Mouse (Mus musculus) left cerebral cortex, adult 2 months (tissue): ENCODE results near the gene Isyna1. TPM values are rescaled to one million over a fixed set of nuclear protein-coding genes. Genes with fewer than 3 reads are reported as not detected.
"Not testable (repeated sequence)": the region's sequence is repeated elsewhere in the genome, so short reads cannot be mapped to it uniquely, and the experiment has no call there.

Source experiments
- DNase-seq, 2 experiments: peaks; one replicate each; pipeline ENCODE4 v3.0.0; 2021 to 2022; ENCODE audit warnings: low spot score in 2 of 2, mixed read lengths in 1 of 2; ENCODE audit errors: extremely low spot score in 1 of 2
- H3K27ac ChIP-seq: fragments of 200-600 bp; 2 replicates; pipeline ENCODE4 v1.8.1; 2022
- H3K4me3 ChIP-seq: fragments of 200-600 bp; 2 replicates; pipeline ENCODE4 v1.8.1; 2022
- CTCF ChIP-seq: fragments of 200-600 bp; IDR thresholded peaks from 2 replicates; pipeline ENCODE4 v1.8.1; 2022; ENCODE audit warnings: antibody characterized with exemption, mild to moderate bottlenecking, moderate library complexity
- intact Hi-C: fragments of 180-260 bp; cut with DNase I; formaldehyde crosslinking; loops from one replicate; pipeline ENCODE4 v1.15.1; 2025
- total RNA-seq, 2 experiments: library from RNA; stranded (reverse); gene quantifications; 2 replicates each; pipeline ENCODE4 v1.2.3; 2021

Isyna1 gene
- total RNA-seq, 2 experiments from 2014 or later: 52.9 to 55.3 TPM

DNA sequence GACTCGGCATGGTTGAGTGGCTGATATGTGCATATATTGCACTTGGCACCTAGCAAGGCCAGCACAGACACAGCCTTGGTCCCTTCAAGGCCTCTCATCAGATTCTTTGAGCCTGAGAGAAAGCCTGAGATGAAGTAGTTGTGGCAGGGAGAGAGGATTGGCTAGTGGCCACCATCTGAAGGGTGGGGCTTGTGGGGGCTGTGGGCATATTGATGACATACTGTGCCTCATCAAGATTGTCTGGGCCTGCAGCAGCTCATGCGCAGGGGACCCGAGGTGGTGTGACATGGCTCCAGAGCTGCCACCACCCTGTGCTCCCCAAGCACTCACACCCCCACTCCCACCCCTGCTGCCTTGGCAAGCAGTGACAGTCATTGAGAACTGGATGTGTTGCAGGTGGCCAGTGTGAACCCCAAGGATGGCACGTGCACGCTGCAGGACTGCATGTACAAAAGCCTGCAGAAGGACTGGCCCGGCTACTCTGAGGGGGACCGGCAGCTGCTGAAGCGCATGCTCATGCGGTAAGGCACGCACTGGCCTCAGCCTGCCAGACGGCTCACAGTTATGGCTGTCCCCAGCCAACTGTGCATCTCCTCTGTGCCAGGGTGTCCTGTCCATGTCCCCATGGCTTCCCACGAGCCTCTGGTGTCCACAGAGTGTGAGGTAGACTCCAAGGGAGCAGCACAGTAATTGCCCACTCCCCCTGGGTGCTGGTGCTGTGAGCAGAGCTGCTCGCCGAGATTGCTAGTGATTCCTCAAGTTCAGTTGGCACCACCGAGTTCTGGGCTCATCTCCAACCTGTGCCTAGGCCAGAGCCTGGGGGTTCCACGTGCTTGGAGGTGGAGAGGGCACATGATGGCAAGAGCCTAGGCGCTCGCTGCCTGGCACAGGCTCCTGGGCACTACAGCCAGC lies 10.4 kb upstream of the Isyna1 start:
- H3K4me3 ChIP-seq: no peak overlapping the region
- intact Hi-C loops: no loop called here
- no peak for DNase-seq
- peak overlapping the region; percentile 59 for H3K27ac ChIP-seq
- no peak for TF ChIP-seq CTCF

GRCm38 (mm10) chr8:70584606-70585257 lies 9.4 kb upstream of the Isyna1 start:
- Histone ChIP-seq H3K4me3 (no peak overlapping the region), H3K27ac (peak overlapping the region; percentile 50)
- no peak for DNase-seq
- TF ChIP-seq CTCF: no peak
- intact Hi-C loops: loop anchor here (1.0 kb wide), 1 partner anchor 24 kb away; no protein-coding TSS in a partner anchor

- intact Hi-C loops: loop anchor here (1.0 kb wide), 1 partner anchor 25 kb away; no protein-coding TSS in a partner anchor
- Histone ChIP-seq H3K4me3 (no peak overlapping the region), H3K27ac (peak overlapping the region; percentile 50)
- TF ChIP-seq CTCF: peak; percentile 84
- peak in 1 of 2 experiments; percentile 63 for DNase-seq
Measured at GRCm38 (mm10) chr8:70585258-70585652, 8.9 kb upstream of the Isyna1 start.

DNA sequence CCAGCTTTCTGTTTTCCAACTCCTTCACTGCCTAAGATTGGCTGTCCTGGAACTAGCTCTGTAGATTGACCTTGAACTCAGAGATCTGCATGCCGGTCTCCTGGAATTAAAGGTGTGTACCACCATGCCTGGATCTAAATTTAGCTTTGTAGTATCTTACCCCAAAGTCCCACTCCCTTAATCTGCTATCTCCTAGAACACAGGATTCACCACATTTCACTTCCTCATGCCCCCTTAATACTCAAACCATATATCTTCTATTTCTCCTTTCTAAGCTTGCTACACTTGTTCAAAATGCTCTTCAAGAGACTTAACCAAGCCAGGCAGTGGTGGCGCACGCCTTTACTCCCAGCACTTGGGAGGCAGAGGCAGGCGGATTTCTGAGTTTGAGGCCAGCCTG lies 6.2 kb upstream of the Isyna1 start:
- H3K27ac ChIP-seq, H3K4me3 ChIP-seq, intact Hi-C loops, DNase-seq: not testable (repeated sequence)

GRCm38 (mm10) chr8:70591569-70591968 lies 2.6 kb upstream of the Isyna1 start:
- Histone ChIP-seq H3K4me3 (no peak overlapping the region), H3K27ac (peak overlapping the region; percentile 56)
- no peak for DNase-seq
- intact Hi-C loops: no loop called here
- no peak for TF ChIP-seq CTCF

DNA sequence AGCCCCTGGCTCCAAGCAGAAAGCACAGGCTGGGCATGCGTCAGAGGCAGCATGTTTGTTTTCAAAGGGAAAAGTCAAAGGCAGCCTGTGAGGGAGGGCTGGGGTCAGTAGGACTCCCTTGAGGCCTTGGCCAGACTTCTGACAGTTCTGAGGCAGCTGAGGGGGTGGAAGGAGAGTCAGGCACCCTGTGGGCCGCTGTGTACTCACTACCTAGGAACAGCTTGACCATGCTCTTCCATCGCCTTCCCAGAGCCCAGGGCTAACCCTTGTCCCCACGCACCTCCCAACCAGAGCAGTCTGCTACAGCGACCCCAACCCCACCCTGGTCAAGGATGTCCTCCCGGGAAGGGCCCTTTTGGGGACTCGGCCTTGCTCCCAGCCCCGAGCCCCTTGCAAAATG lies 1.0 kb upstream of the Isyna1 start:
- intact Hi-C loops: no loop called here
- Histone ChIP-seq H3K4me3 (no peak overlapping the region; the same call in 1 of the 2 replicates), H3K27ac (peak overlapping the region; percentile 56)
- DNase-seq: no peak
- TF ChIP-seq CTCF: no peak

DNA sequence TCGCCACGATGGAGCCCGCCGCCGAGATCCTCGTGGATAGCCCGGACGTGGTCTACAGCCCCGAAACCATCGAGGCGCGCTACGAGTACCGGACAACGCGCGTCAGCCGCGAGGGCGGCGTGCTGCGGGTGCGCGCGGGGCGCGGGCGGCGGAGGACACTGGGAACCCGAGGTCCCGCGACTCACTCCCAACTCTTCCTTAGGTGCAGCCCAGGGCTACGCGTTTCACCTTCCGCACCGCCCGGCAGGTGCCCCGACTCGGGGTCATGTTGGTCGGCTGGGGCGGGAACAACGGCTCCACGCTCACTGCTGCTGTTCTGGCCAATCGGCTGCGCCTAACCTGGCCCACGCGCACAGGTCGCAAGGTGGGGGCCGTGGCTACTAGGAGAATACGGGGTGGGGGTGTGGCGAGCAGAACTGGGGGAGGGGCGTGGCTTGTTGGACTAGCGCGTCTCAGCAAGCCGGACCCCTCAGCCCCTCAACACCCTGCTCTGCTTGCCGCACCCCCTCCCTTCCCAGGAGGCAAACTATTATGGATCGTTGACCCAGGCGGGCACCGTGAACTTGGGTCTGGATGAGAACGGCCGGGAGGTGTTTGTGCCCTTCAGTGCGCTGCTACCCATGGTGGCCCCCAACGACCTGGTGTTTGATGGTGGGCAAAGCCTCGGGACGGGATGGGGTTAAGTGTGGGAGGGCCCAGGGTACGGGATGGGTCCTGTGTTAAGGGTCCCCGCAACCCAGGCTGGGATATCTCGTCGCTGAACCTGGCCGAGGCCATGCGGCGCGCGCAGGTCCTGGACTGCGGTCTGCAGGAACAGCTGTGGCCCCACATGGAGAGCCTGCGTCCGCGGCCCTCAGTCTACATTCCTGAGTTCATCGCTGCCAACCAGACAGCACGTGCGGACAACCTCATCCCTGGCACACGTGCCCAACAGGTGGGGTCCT lies 720 bp downstream of the Isyna1 start:
- H3K4me3 ChIP-seq: peak overlapping the region; percentile 55
- no peak for TF ChIP-seq CTCF
- peak overlapping the region; percentile 56 for H3K27ac ChIP-seq
- DNase-seq: peak in 1 of 2 experiments; percentile 51
- intact Hi-C loops: no loop called here

GRCm38 (mm10) chr8:70595811-70596210 lies 1.6 kb downstream of the Isyna1 start:
- Histone ChIP-seq H3K4me3 (no peak overlapping the region), H3K27ac (no peak overlapping the region)
- no peak for DNase-seq
- no peak for TF ChIP-seq CTCF
- intact Hi-C loops: no loop called here

DNA sequence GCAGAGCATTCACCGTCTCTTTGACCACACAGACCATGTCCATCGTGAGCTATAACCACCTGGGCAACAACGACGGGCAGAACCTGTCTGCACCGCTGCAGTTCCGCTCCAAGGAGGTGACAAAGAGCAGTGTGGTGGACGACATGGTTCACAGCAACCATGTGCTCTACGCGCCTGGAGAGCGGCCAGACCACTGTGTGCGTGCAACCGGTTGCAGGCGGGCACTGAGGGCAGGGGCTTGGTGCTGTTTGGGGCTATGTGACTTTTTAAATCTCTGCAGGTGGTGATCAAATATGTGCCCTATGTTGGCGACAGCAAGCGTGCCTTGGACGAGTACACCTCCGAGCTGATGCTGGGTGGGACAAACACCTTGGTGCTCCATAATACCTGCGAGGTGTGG lies 2.0 kb downstream of the Isyna1 start:
- no peak for TF ChIP-seq CTCF
- intact Hi-C loops: no loop called here
- DNase-seq: no peak
- H3K27ac ChIP-seq: no peak overlapping the region
- H3K4me3 ChIP-seq: no peak overlapping the region

GRCm38 (mm10) chr8:70596775-70597416 lies 2.7 kb downstream of the Isyna1 start:
- TF ChIP-seq CTCF: peak; percentile 29
- Histone ChIP-seq H3K27ac (no peak overlapping the region), H3K4me3 (no peak overlapping the region)
- intact Hi-C loops: no loop called here
- DNase-seq: no peak
